Mouse (Mus musculus): ENCODE measurements around the gene Mrpl27. TPM values are rescaled to one million over a fixed set of nuclear protein-coding genes. Genes with fewer than 3 reads are reported as not detected.

Mrpl27 gene
- total and polyA plus RNA-seq, 3 experiments = 95.2 to 139 (median 104) TPM

GRCm38 (mm10) chr11:94615494-94615893 is 38.1 kb upstream of the Mrpl27 start:
- Histone ChIP-seq H3K4me2 (ENCODE audit: insufficient read depth, low read depth, poor library complexity, severe bottlenecking) (no peak overlapping the region), H3K4me1 (ENCODE audit: control insufficient read depth in 1 of 2, insufficient read depth in 2 of 2) (peaks cover 2 to 14% of the 10 kb centered on the region in 2 experiments; a peak in 3 of 4 replicates), H3K9ac (ENCODE audit: insufficient read depth, low read depth) (no peak overlapping the region), H3K27ac (ENCODE audit: insufficient read depth, low read depth) (no peak overlapping the region), H3K79me2 (replicated peaks; ENCODE audit: control insufficient read depth, extremely low read depth, insufficient read depth, poor library complexity, severe bottlenecking) (no peaks in the 10 kb centered on the region), H3K9me3 (replicated peaks; ENCODE audit: low read length) (peaks cover 12% of the 10 kb centered on the region), H3K27me3 (replicated peaks) (no peaks in the 10 kb centered on the region), H3K36me3 (replicated peaks in 1 of 2; ENCODE audit: control insufficient read depth in 1 of 2, insufficient read depth in 1 of 2, low read length in 1 of 2) (no peaks in the 10 kb centered on the region), H3K4me3 (replicated peaks in 1 of 3; ENCODE audit: low read depth in 2 of 3, low read length in 2 of 3, poor library complexity in 1 of 3) (no peak overlapping the region)
- dilution Hi-C loops (cut with MboI; ENCODE audit: extremely low pct_ligation_motif_present, extremely low pct_unique_long_range_greater_than_20kb, low sequenced_read_pairs) = no loop called here
- DNase-seq (ENCODE audit: extremely low read depth) = no peak
- TF ChIP-seq TBP (conservative IDR thresholded peaks at IDR 0.05; ENCODE audit: low read depth, low read length) (no peak), ELF1 (IDR thresholded peaks at IDR 0.05; ENCODE audit: low read depth, low read length) (no peak), MXI1 (IDR thresholded peaks at IDR 0.05; ENCODE audit: low read depth, low read length) (no peak), RAD21 (IDR thresholded peaks at IDR 0.05; ENCODE audit: low read depth, low read length) (no peak), ETS1 (conservative IDR thresholded peaks at IDR 0.05; ENCODE audit: low read depth, low read length) (no peak), BHLHE40 (IDR thresholded peaks at IDR 0.05; ENCODE audit: low read depth, low read length) (no peak), JUND (conservative IDR thresholded peaks at IDR 0.05; ENCODE audit: low read depth, low read length) (no peak), EP300 (IDR thresholded peaks at IDR 0.05; ENCODE audit: low read length) (no peak), CTCF (conservative IDR thresholded peaks at IDR 0.05 in 1 of 2, IDR thresholded peaks at IDR 0.05 in 1 of 2; ENCODE audit: low read depth in 2 of 2, low read length in 2 of 2) (no peak), MYC (IDR thresholded peaks at IDR 0.05; ENCODE audit: low read depth, low read length) (no peak), HCFC1 (IDR thresholded peaks at IDR 0.05; ENCODE audit: low read depth, low read length) (no peak), USF1 (IDR thresholded peaks at IDR 0.05; ENCODE audit: low read depth, low read length) (no peak), PAX5 (IDR thresholded peaks at IDR 0.05; ENCODE audit: low read length) (no peak), MEF2A (IDR thresholded peaks at IDR 0.05; ENCODE audit: borderline replicate concordance, low read depth, low read length) (no peak), POLR2A (IDR thresholded peaks at IDR 0.05; ENCODE audit: low read depth, low read length) (no peak), SMC3 (IDR thresholded peaks at IDR 0.05; ENCODE audit: low read depth, low read length) (no peak), MAZ (IDR thresholded peaks at IDR 0.05; ENCODE audit: low read depth, low read length) (no peak), E2F4 (IDR thresholded peaks at IDR 0.05; ENCODE audit: insufficient replicate concordance, low read depth, low read length) (no peak)
- in situ Hi-C loops (cut with MboI; ENCODE audit: low pct_ligation_motif_present, low pct_unique_long_range_greater_than_20kb, low sequenced_read_pairs) = no loop called here

GRCm38 (mm10) chr11:94617646-94618045 is 35.9 kb upstream of the Mrpl27 start:
- H3K9me3 ChIP-seq (replicated peaks; ENCODE audit: low read length) = peaks cover 12% of the 10 kb centered on the region
- no peak overlapping the region for H3K27ac ChIP-seq (ENCODE audit: insufficient read depth, low read depth)
- no peak for DNase-seq (ENCODE audit: extremely low read depth)
- no peak for TF ChIP-seq KAT2A (IDR thresholded peaks at IDR 0.05; ENCODE audit: insufficient replicate concordance, low read length)
- no peak for TF ChIP-seq MEF2A (IDR thresholded peaks at IDR 0.05; ENCODE audit: borderline replicate concordance, low read depth, low read length)
- H3K4me1 ChIP-seq (ENCODE audit: control insufficient read depth in 1 of 2, insufficient read depth in 2 of 2) = peaks cover 9 to 20% of the 10 kb centered on the region in 2 experiments
- H3K79me2 ChIP-seq (replicated peaks; ENCODE audit: control insufficient read depth, extremely low read depth, insufficient read depth, poor library complexity, severe bottlenecking) = no peaks in the 10 kb centered on the region
- no peaks in the 10 kb centered on the region for H3K27me3 ChIP-seq (replicated peaks)
- no peak overlapping the region for H3K4me3 ChIP-seq (replicated peaks in 1 of 3; ENCODE audit: low read depth in 2 of 3, low read length in 2 of 3, poor library complexity in 1 of 3)
- in situ Hi-C loops (cut with MboI; ENCODE audit: low pct_ligation_motif_present, low pct_unique_long_range_greater_than_20kb, low sequenced_read_pairs) = no loop called here
- no peaks in the 10 kb centered on the region for H3K36me3 ChIP-seq (replicated peaks in 1 of 2; ENCODE audit: control insufficient read depth in 1 of 2, insufficient read depth in 1 of 2, low read length in 1 of 2)
- no peak overlapping the region for H3K4me2 ChIP-seq (ENCODE audit: insufficient read depth, low read depth, poor library complexity, severe bottlenecking)
- dilution Hi-C loops (cut with MboI; ENCODE audit: extremely low pct_ligation_motif_present, extremely low pct_unique_long_range_greater_than_20kb, low sequenced_read_pairs) = no loop called here
- no peak overlapping the region for H3K9ac ChIP-seq (ENCODE audit: insufficient read depth, low read depth)
